Comparison of ENCODE assay signal across 8 mouse cellular contexts in the genomic region with DNA sequence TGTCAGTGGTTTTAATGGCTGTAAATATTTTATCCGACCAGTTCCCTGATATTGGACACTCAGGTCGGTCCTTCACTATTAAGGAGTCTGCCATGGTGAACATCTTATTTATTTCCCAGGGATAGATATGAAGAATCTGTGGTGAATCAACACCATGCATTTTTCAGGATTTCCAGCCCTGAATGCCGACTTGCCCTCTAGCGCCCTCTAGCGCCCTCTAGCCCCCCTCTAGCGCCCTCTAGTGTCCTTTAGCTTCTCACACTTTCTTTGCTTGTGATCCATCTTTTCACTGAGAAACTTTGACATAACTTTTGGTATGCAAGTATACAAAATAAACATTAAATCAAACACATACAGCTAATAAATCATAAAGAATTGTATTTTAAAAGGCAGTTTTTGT. TPM values are rescaled to one million over a fixed set of nuclear protein-coding genes. Genes with fewer than 3 reads are reported as not detected.
DNase-seq lines count a peak whose midpoint lies in the region; ATAC-seq and TF ChIP-seq lines count a peak whose summit lies in the region.

No protein-coding gene starts in this region.

- H3K9me3 ChIP-seq in E14TG2a.4 (ENCODE audit: low read length), result no peaks in the 10 kb centered on the region
- no peaks in the 10 kb centered on the region for H3K9me3 ChIP-seq in neural tube, embryonic 11.5 days (ENCODE audit: control insufficient read depth, low read length)

- peaks cover 45% of the 10 kb centered on the region for H3K4me1 ChIP-seq in E14TG2a.4 (replicated peaks; ENCODE audit: low read depth, low read length)
- no peaks in the 10 kb centered on the region for H3K4me1 ChIP-seq in cortical plate, adult 2 months (ENCODE audit: control insufficient read depth, insufficient read depth, low read length)
- no peaks in the 10 kb centered on the region for H3K4me1 ChIP-seq in neural tube, embryonic 11.5 days (ENCODE audit: control insufficient read depth, insufficient read depth, low read length)

- DNase-seq in kidney, adult 18-20 months, result peak; percentile 65
- no peak for DNase-seq in kidney, adult 11 months
- DNase-seq in adipocyte (ENCODE audit: low spot score), result peak; percentile 65
- peak; percentile 58 to 65 for DNase-seq in layer of hippocampus, postnatal 14 days (ENCODE audit: low spot score in 2 of 2)
- peak; percentile 69 for DNase-seq in neural tube, embryonic 11.5 days (ENCODE audit: low spot score)

- no peak overlapping the region for H3K9ac ChIP-seq in neural tube, embryonic 11.5 days (ENCODE audit: low read length)

- no peak overlapping the region for H3K4me2 ChIP-seq in neural tube, embryonic 11.5 days (ENCODE audit: low read depth)

- 11% methylated on average over 6 of the region's 6 CpGs for WGBS in neural tube, embryonic 11.5 days

- no peak overlapping the region for H3K4me3 ChIP-seq in E14TG2a.4 (replicated peaks; ENCODE audit: low read length)
- no peak overlapping the region for H3K4me3 ChIP-seq in cortical plate, adult 2 months (ENCODE audit: insufficient read depth, low read length)
- no peak overlapping the region for H3K4me3 ChIP-seq in neural tube, embryonic 11.5 days (ENCODE audit: low read depth, low read length)

- TF ChIP-seq CTCF in E14TG2a.4 (conservative IDR thresholded peaks at IDR 0.05; ENCODE audit: low read length), result peak; percentile 99
- TF ChIP-seq CTCF in cortical plate, adult 2 months (IDR thresholded peaks at IDR 0.05; ENCODE audit: extremely low read depth, insufficient read depth, low read length), result peak; percentile 100

- H3K27me3 ChIP-seq in E14TG2a.4 (ENCODE audit: insufficient read depth, low read length), result no peaks in the 10 kb centered on the region
- H3K27me3 ChIP-seq in neural tube, embryonic 11.5 days (ENCODE audit: control insufficient read depth, insufficient read depth, low read length), result no peaks in the 10 kb centered on the region

- 0 out of 2 replicates have a peak, but pooled peaks cover 7% of the 10 kb centered on the region for H3K36me3 ChIP-seq in E14TG2a.4 (ENCODE audit: insufficient read depth, low read length)
- peaks cover 14% of the 10 kb centered on the region for H3K36me3 ChIP-seq in neural tube, embryonic 11.5 days (ENCODE audit: control insufficient read depth, insufficient read depth, low read length)

- ATAC-seq in neural tube, embryonic 11.5 days (ENCODE audit: insufficient read depth, low FRiP score, low TSS enrichment), result no peak
- no peak for ATAC-seq in erythroblast, adult 5-6 weeks (replicated peaks; ENCODE audit: low FRiP score, poor library complexity, severe bottlenecking)

- no peak for TF ChIP-seq POLR2A in cortical plate, adult 2 months (IDR thresholded peaks at IDR 0.05; ENCODE audit: extremely low read depth, insufficient read depth, low read length)

- no peak overlapping the region for H3K27ac ChIP-seq in cortical plate, adult 2 months (ENCODE audit: insufficient read depth, low read length)
- no peak overlapping the region for H3K27ac ChIP-seq in neural tube, embryonic 11.5 days (ENCODE audit: low read depth, low read length)

RNA-seq across cellular contexts. Expression of a gene that starts 22.8 kb away (rescaled TPM):
- 1.5 TPM in 2 replicates for polyA plus RNA-seq in cortical plate, adult 2 months (2012; rRNA removed)
- under 1 TPM; 0.30 to 0.69 TPM for total RNA-seq in layer of hippocampus, postnatal 14 days (2021)
- 0.17 and 0.23 TPM in 2 replicates for polyA plus RNA-seq in neural tube, embryonic 11.5 days (2014; fragmentation: Nextera tagmentation; extraction: Ambion mirVana)
- not detected in 2 replicates for total RNA-seq in erythroblast, adult 5-6 weeks (2015; ENCODE audit: low replicate concordance)
- total RNA-seq in erythroblast, adult 5-6 weeks (2017; ENCODE audit: low replicate concordance), result not detected in 2 replicates

RNA-seq across cellular contexts. Expression of a gene that starts 45.8 kb away (rescaled TPM):
- 167 and 176 TPM in 2 replicates for polyA plus RNA-seq in cortical plate, adult 2 months (2012; rRNA removed)
- 100 to 1,000 TPM; 173 to 197 TPM for total RNA-seq in layer of hippocampus, postnatal 14 days (2021)
- 84.4 and 95.5 TPM in 2 replicates for polyA plus RNA-seq in neural tube, embryonic 11.5 days (2014; fragmentation: Nextera tagmentation; extraction: Ambion mirVana)
- total RNA-seq in erythroblast, adult 5-6 weeks (2015; ENCODE audit: low replicate concordance), result not detected in 2 replicates
- not detected in 2 replicates for total RNA-seq in erythroblast, adult 5-6 weeks (2017; ENCODE audit: low replicate concordance)

Comparison
In these comparisons a context has a peak if more than half of its experiments do, and no peak if none do; other contexts are left out.
1. RNA of a gene that starts 45.8 kb away (total RNA-seq): 173 to 197 TPM in layer of hippocampus, postnatal 14 days; not detected in erythroblast, adult 5-6 weeks; every median in the first group is over 100 times any median in the second.